Mouse (Mus musculus) forebrain, embryonic 11.5 days (tissue): ENCODE data around the gene Plekho2. TPM values are rescaled to one million over a fixed set of nuclear protein-coding genes. Genes with fewer than 3 reads are reported as not detected.
A peak's percentile ranks its signal among the peaks of the same experiment; 100 is the strongest.

Experiments
- ATAC-seq: fragments of 200-750 bp; cut with Nextera tagmentation; replicated peaks from 2 replicates; pipeline ENCODE4 v1.8.0; 2017; ENCODE audit warnings: moderate TSS enrichment; ENCODE audit not compliant: low FRiP score
- DNase-seq: peaks from one replicate; pipeline ENCODE4 v3.0.0-alpha.2; 2017; ENCODE audit warnings: low spot score
- H3K27ac ChIP-seq: fragments of 300-500 bp; sonication (generic); 2 replicates; pipeline ENCODE4 v1.5.1; 2014; ENCODE audit warnings: low read depth, low read length
- H3K27me3 ChIP-seq: fragments of 300-500 bp; sonication (generic); 2 replicates; pipeline ENCODE4 v1.6.1; 2014; ENCODE audit warnings: mild to moderate bottlenecking, low read length, mixed read lengths; ENCODE audit not compliant: control insufficient read depth, insufficient read depth
- H3K36me3 ChIP-seq: fragments of 300-500 bp; sonication (generic); 2 replicates; pipeline ENCODE4 v1.6.1; 2014; ENCODE audit warnings: mild to moderate bottlenecking, low read length, moderate library complexity, mixed read lengths; ENCODE audit not compliant: control insufficient read depth, insufficient read depth
- H3K4me1 ChIP-seq: fragments of 300-500 bp; sonication (generic); replicated peaks from 2 replicates; pipeline ENCODE4 v1.6.1; 2014; ENCODE audit warnings: low read length, mixed read lengths; ENCODE audit not compliant: control insufficient read depth, insufficient read depth
- H3K4me2 ChIP-seq: fragments of 300-500 bp; sonication (generic); 2 replicates; pipeline ENCODE4 v1.6.1; 2014; ENCODE audit warnings: low read depth, mild to moderate bottlenecking, low read length, moderate library complexity, mixed read lengths; ENCODE audit not compliant: severe bottlenecking
- H3K4me3 ChIP-seq: fragments of 300-500 bp; sonication (generic); 2 replicates; pipeline ENCODE4 v1.5.1; 2014; ENCODE audit warnings: low read depth, low read length
- H3K9ac ChIP-seq: fragments of 300-500 bp; sonication (generic); 2 replicates; pipeline ENCODE4 v1.6.1; 2014; ENCODE audit warnings: low read length
- H3K9me3 ChIP-seq: fragments of 300-500 bp; sonication (generic); 2 replicates; pipeline ENCODE4 v1.6.1; 2016; ENCODE audit warnings: low read length, mixed read lengths; ENCODE audit not compliant: control insufficient read depth
- WGBS: fragments of 180-500 bp; shearing (Covaris S2); extraction: QIAGEN DNeasy Blood & Tissue Kit; methylation state at CpG from one replicate; pipeline ENCODE4 v1.1.7; 2014; 5-methylcytosine and 5-hydroxymethylcytosine counted together
- polyA plus RNA-seq: library from polyadenylated mRNA; unstranded; fragments of >200 nt; fragmentation: Nextera tagmentation; extraction: Ambion mirVana; gene quantifications from 2 replicates; pipeline ENCODE4 v1.2.1, GENCODE M21; 2014

Gene Plekho2
- polyA plus RNA-seq, 1 experiment from 2014 or later, result 8.8 TPM

DNA sequence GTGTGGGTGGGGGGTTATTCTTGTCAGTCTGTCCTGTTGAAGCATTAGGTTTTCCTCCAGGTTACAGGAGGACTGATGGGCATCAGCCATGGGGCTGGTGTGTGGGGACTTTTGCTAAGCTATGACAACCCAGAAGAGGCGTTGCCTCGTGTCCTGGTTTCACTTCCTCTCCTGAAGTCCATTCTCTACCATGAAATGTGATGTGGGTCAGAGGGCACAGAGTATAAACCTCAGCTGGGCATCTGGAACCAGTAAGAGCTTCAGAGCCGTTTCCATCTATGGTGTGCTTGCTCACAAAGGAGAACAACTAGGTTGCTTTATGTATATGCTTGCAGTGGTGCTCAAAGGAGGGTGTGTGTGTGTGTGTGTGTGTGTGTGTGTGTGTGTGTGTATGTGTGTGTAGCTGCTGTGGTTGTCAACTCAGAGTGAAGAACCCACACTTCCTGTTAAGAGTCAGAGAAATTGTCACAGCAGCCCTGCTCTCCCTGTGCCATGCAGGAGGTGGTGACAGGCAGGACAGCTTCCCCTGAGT lies 44.6 kb downstream of the Plekho2 start:
- H3K36me3 ChIP-seq, result no peaks in the 10 kb centered on the region
- no peak overlapping the region for H3K27ac ChIP-seq
- H3K4me1 ChIP-seq, result no peaks in the 10 kb centered on the region
- ATAC-seq (no peak), DNase-seq (no peak)
- WGBS, result 69% methylated on average over 3 of the region's 3 CpGs
- no peak overlapping the region for H3K4me2 ChIP-seq
- H3K9ac ChIP-seq, result no peak overlapping the region
- H3K27me3 ChIP-seq, result no peaks in the 10 kb centered on the region
- H3K4me3 ChIP-seq, result no peak overlapping the region
- H3K9me3 ChIP-seq, result peaks cover 2% of the 10 kb centered on the region; the same call in 1 of the 2 replicates

DNA sequence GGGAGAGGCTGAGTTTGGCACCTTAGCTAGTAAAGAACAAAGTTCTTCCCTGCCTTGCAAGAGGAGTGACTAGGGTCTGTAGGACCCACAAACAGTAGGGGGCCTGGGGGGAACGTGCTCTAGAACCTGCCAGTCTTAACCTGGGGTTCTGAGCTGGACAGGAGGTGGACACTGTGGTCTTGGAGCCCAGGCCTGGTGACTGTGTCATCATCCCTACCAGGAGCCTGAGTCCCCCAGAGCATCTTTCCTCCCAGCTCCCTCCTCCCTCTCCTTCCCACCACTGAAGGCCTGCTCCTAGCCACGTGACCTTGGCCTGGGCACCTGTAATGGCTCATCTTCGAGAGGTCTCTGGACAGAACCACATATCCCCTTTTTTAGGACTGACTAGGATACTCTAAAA lies 45.7 kb downstream of the Plekho2 start:
- Histone ChIP-seq H3K9me3 (peaks cover 2% of the 10 kb centered on the region; the same call in 1 of the 2 replicates), H3K27ac (no peak overlapping the region), H3K4me2 (no peak overlapping the region), H3K36me3 (no peaks in the 10 kb centered on the region), H3K4me3 (no peak overlapping the region), H3K27me3 (no peaks in the 10 kb centered on the region), H3K9ac (no peak overlapping the region), H3K4me1 (no peaks in the 10 kb centered on the region)
- WGBS, result 82% methylated on average over 3 of the region's 3 CpGs
- ATAC-seq, result no peak
- no peak for DNase-seq

DNA sequence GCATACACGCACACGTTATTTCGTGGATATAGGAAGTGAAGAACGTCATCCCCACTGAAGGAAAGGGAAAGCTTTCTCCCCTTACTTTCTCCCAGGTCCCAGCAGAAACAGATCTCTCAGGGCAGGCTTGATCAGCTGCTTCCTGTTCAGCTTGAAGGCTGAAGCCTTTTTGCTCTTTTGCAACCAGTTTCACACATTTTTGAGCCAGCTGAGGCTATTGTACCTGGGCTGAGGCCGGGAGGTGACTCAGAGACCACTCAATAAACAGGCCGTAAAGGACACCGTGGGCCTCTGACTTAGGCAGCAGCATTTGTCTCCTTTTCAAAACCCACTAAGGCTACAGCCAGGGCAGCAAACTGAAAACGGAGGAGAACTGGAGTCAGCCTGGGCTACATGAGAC lies 46.9 kb downstream of the Plekho2 start:
- WGBS, result 88% methylated on average over 8 of the region's 8 CpGs
- Histone ChIP-seq H3K27ac (no peak overlapping the region), H3K9me3 (peaks cover 2% of the 10 kb centered on the region; the same call in 1 of the 2 replicates), H3K27me3 (no peaks in the 10 kb centered on the region), H3K9ac (no peak overlapping the region), H3K4me3 (no peak overlapping the region), H3K4me2 (no peak overlapping the region), H3K4me1 (no peaks in the 10 kb centered on the region), H3K36me3 (no peaks in the 10 kb centered on the region)
- ATAC-seq (no peak), DNase-seq (no peak)

DNA sequence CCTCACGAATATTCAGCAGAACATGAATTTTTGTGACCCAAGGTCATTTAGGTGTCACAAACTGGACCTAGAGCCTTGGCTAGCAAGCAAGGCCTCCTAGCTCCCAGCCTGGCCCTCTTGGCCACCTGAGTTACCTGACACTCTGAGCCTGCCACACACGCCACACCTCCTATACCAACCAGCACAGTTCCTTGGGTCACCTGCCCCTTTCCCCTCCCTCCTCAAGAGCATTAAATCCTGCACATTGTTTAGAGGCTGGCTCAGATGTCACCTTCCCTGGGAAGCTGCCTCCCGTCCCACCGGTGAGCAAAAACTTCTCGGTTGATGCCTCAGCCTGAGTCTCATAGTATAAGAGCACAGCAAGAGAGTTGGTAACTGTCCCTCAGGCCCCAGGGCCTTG lies 48.6 kb downstream of the Plekho2 start:
- no peak for DNase-seq
- peaks cover 2% of the 10 kb centered on the region; the same call in 1 of the 2 replicates for H3K9me3 ChIP-seq
- no peaks in the 10 kb centered on the region for H3K4me1 ChIP-seq
- no peak overlapping the region for H3K27ac ChIP-seq
- no peaks in the 10 kb centered on the region for H3K27me3 ChIP-seq
- H3K4me2 ChIP-seq, result no peak overlapping the region
- no peak for ATAC-seq
- H3K9ac ChIP-seq, result no peak overlapping the region
- 88% methylated on average over 5 of the region's 5 CpGs for WGBS
- no peaks in the 10 kb centered on the region for H3K36me3 ChIP-seq
- H3K4me3 ChIP-seq, result no peak overlapping the region

DNA sequence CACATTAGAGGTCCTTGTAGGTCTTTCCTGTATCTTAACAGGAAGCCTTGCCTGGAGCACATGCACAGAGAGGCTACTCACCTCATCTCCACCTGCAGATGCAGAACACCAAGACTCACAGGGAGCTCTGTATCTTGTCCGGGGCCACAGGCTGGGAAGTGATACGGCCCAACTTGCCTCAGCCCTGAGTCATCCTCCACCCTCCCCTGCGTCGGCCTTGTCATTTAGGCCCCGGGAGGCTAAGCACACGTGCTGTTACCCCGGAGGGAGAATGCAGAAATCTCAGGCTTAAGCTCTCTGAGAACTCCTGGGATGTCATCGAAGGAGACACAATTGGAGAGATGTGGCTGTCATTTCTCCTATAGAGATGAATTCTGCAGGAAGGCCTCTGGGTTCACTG lies 50.2 kb downstream of the Plekho2 start:
- Histone ChIP-seq H3K4me2 (no peak overlapping the region), H3K9ac (no peak overlapping the region), H3K27ac (no peak overlapping the region), H3K9me3 (peaks cover 2% of the 10 kb centered on the region; the same call in 1 of the 2 replicates), H3K4me3 (no peak overlapping the region), H3K36me3 (no peaks in the 10 kb centered on the region), H3K4me1 (no peaks in the 10 kb centered on the region), H3K27me3 (no peaks in the 10 kb centered on the region)
- DNase-seq (no peak), ATAC-seq (no peak)
- 62% methylated on average over 8 of the region's 8 CpGs for WGBS

DNA sequence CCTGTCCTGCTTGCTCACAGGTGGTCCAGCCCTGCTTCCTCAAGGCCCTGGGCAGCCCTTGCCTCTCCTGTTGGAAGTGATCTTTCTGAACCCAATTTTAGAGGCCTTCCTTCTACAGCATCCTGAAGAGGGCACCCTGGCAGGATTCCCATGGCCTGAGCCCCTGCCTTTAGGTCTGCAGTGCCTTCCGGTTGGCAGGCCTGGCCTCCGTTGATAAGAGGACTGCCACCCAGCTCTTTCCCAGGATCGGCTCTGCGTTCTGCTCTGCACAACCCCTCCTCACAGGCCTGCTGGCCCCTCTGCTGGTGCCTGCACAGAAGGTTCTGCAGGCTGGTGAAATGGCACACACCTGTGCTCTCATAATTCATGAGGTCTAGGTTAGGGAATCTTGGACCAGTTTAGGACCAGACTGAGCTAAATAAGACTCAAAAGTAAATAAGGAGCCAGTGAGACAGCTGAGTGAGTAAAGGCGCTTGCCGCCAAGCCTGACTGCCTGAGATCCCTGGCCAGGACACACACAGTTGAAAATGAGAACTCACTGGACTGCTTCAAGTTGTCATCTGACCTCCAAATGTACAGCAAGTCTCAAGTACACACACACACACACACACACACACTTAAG lies 51.3 kb downstream of the Plekho2 start:
- Histone ChIP-seq H3K9me3 (no peaks in the 10 kb centered on the region), H3K27me3 (no peaks in the 10 kb centered on the region), H3K4me2 (no peak overlapping the region), H3K4me3 (no peak overlapping the region), H3K27ac (no peak overlapping the region), H3K9ac (no peak overlapping the region), H3K4me1 (no peaks in the 10 kb centered on the region), H3K36me3 (no peaks in the 10 kb centered on the region)
- WGBS, result 87% methylated on average over 6 of the region's 6 CpGs
- ATAC-seq, result no peak
- DNase-seq, result no peak

DNA sequence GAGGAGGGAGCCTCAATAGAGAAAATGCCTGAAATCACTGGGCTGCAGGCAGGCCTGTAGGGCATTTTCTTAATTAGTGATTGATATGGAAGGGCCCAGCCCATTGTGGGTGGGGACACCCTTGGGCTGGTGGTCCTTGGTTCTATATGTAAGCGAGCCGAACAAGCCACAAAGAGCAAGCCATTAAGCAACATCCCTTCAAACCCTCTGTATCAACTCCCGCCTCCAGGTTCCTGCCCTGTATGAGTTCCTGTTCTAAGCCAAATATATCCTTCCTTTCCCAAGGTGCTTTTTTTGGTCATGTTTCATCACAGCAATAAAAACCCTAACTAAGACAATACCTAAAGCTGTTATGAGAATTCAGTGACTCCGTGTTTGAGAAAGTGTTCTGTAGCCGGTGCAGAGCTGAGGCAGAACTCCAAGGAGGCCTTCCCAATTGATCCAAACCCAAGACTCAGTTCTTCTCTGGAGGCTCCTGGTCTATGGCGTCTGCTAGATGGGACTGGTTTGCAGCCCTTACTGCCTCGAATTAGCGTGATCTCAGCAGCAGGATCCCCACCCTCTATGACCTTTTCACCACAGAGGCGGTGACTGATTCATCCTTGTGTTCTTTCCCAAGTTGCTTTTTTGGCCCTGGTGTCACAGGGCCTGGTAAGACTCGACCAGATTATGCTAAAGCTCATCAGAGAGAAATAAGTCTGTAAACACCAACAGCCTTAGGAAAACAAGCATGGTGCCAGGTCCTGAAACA lies 54.2 kb downstream of the Plekho2 start:
- Histone ChIP-seq H3K9ac (no peak overlapping the region), H3K4me1 (no peaks in the 10 kb centered on the region), H3K4me3 (no peak overlapping the region), H3K27me3 (no peaks in the 10 kb centered on the region), H3K27ac (no peak overlapping the region), H3K36me3 (no peaks in the 10 kb centered on the region), H3K9me3 (no peaks in the 10 kb centered on the region), H3K4me2 (no peak overlapping the region)
- 86% methylated on average over 10 of the region's 10 CpGs for whole genome bisulfite sequencing
- no peak for DNase-seq
- ATAC-seq, result no peak

DNA sequence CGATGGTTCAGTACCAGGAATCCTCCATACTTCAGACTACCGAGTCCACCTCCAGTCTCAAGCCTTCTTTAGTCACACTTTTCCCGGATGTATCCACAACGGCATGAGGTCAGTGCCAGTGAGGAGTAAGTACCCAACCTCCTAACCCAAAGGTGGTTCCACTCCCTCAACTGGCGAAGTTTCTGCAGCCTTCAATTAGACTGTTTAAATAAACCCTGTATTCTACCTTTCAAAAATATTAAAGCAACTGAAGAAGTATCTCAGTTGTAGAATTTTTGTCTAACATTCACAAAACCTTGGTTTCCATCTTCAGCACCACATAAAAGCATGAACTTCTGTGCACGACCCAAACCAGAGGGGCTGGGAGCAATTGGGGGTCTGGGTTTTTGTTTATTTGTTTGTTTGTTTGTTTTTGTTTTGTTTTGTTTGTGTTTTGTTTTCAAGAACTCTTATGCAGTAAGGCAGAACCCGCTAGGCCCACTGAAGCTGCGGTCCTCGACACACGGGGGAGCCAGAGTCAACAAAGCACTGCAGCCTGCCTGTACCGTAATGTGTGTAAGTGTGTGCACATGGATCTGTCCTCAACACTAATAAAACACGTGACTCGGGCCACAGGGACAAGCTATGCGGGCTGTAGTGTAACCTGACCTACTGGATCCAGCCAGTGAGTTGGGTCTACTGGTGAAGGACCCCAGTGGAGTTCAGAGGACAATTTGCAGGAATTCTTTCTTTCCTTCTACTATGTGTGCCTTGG lies 56.1 kb downstream of the Plekho2 start:
- ATAC-seq, result peak; percentile 74
- H3K27ac ChIP-seq, result no peak overlapping the region

More for the DNA sequence above, 56.1 kb downstream of the Plekho2 start:
- no peak overlapping the region for H3K4me3 ChIP-seq
- 0 out of 2 replicates have a peak, but pooled peaks cover 2% of the 10 kb centered on the region for H3K4me1 ChIP-seq
- no peak overlapping the region for H3K9ac ChIP-seq
- no peaks in the 10 kb centered on the region for H3K9me3 ChIP-seq
- 25% methylated on average over 14 of the region's 14 CpGs for WGBS
- peak; percentile 85 for DNase-seq
- peaks cover 3% of the 10 kb centered on the region for H3K27me3 ChIP-seq
- no peaks in the 10 kb centered on the region for H3K36me3 ChIP-seq
- no peak overlapping the region for H3K4me2 ChIP-seq
